Mouse (Mus musculus): ENCODE results near the gene Rasa2. TPM values are rescaled to one million over a fixed set of nuclear protein-coding genes. Genes with fewer than 3 reads are reported as not detected.
"Not testable (repeated sequence)": the region's sequence is repeated elsewhere in the genome, so short reads cannot be mapped to it uniquely, and the experiment has no call there.

Rasa2 gene
- total and polyA plus RNA-seq, 3 experiments = 9.5 to 11.3 TPM; not detected in 1

GRCm38 (mm10) chr9:96521574-96521973 lies 109.8 kb downstream of the Rasa2 start:
- not testable (repeated sequence) for H3K79me2 ChIP-seq (ENCODE audit: control insufficient read depth, insufficient read depth, low read length, poor library complexity); H3K36me3 ChIP-seq (ENCODE audit: control insufficient read depth in 1 of 2, insufficient read depth in 2 of 2, low read length in 2 of 2); H3K27ac ChIP-seq (ENCODE audit: control insufficient read depth, low read depth, low read length); H3K4me3 ChIP-seq (ENCODE audit: control insufficient read depth in 1 of 2, insufficient read depth in 1 of 2, low read depth in 2 of 2, low read length in 2 of 2); H3K27me3 ChIP-seq (ENCODE audit: control insufficient read depth in 1 of 2, insufficient read depth in 2 of 2, low read length in 2 of 2); H3K9ac ChIP-seq (ENCODE audit: control insufficient read depth, low read depth, low read length, poor library complexity, severe bottlenecking); H3K9me3 ChIP-seq (replicated peaks; ENCODE audit: insufficient read depth, low read length)
- peaks cover 0 to 13% of the 10 kb centered on the region in 2 experiments; a peak in 3 of 4 replicates for H3K4me1 ChIP-seq (ENCODE audit: control insufficient read depth in 1 of 2, insufficient read depth in 2 of 2, low read length in 2 of 2)
- TF ChIP-seq ZC3H11A (IDR thresholded peaks at IDR 0.05; ENCODE audit: low read depth, low read length) (peak; percentile 27), SMC3 (IDR thresholded peaks at IDR 0.05; ENCODE audit: low read depth, low read length) (peak; percentile 66), RAD21 (IDR thresholded peaks at IDR 0.05; ENCODE audit: low read depth, low read length) (peak; percentile 30), CTCF (IDR thresholded peaks at IDR 0.05 in 2 of 3, conservative IDR thresholded peaks at IDR 0.05 in 1 of 3; ENCODE audit: control insufficient read depth in 1 of 3, insufficient read depth in 1 of 3, low read depth in 2 of 3, low read length in 3 of 3, poor library complexity in 1 of 3, severe bottlenecking in 1 of 3) (peak; percentile 23 to 70 (median 35); a peak in 5 of 6 replicates)
- peak; percentile 42 for DNase-seq (ENCODE audit: low read depth, low spot score)

GRCm38 (mm10) chr9:96517429-96517828 lies 114.0 kb downstream of the Rasa2 start:
- H3K9ac ChIP-seq (ENCODE audit: control insufficient read depth, low read depth, low read length, poor library complexity, severe bottlenecking) = no peak overlapping the region
- no peaks in the 10 kb centered on the region for H3K79me2 ChIP-seq (ENCODE audit: control insufficient read depth, insufficient read depth, low read length, poor library complexity)
- H3K36me3 ChIP-seq (ENCODE audit: control insufficient read depth in 1 of 2, insufficient read depth in 2 of 2, low read length in 2 of 2) = peaks cover 0 to 8% of the 10 kb centered on the region in 2 experiments; a peak in 2 of 4 replicates
- H3K4me1 ChIP-seq (ENCODE audit: control insufficient read depth in 1 of 2, insufficient read depth in 2 of 2, low read length in 2 of 2) = peaks cover 7 to 15% of the 10 kb centered on the region in 2 experiments
- DNase-seq (ENCODE audit: low read depth, low spot score) = peak; percentile 58
- no peaks in the 10 kb centered on the region for H3K9me3 ChIP-seq (replicated peaks; ENCODE audit: insufficient read depth, low read length)
- H3K4me3 ChIP-seq (ENCODE audit: control insufficient read depth in 1 of 2, insufficient read depth in 1 of 2, low read depth in 2 of 2, low read length in 2 of 2) = peak overlapping the region; percentile 11 to 19; a peak in 2 of 4 replicates
- no peaks in the 10 kb centered on the region for H3K27me3 ChIP-seq (ENCODE audit: control insufficient read depth in 1 of 2, insufficient read depth in 2 of 2, low read length in 2 of 2)
- TF ChIP-seq CHD1 (IDR thresholded peaks at IDR 0.05; ENCODE audit: low read depth, low read length) (no peak), ELF1 (IDR thresholded peaks at IDR 0.05; ENCODE audit: low read depth, low read length) (0 out of 2 replicates have a peak, but pooled peaks have one; percentile 41), TAL1 (IDR thresholded peaks at IDR 0.05; ENCODE audit: low read length) (no peak), E2F4 (IDR thresholded peaks at IDR 0.05; ENCODE audit: borderline replicate concordance, low read depth, low read length) (no peak), POLR2AphosphoS2 (IDR thresholded peaks at IDR 0.05; ENCODE audit: low read length) (no peak), POLR2AphosphoS5 (IDR thresholded peaks at IDR 0.05; ENCODE audit: borderline replicate concordance, low read depth, low read length) (no peak), SMC3 (IDR thresholded peaks at IDR 0.05; ENCODE audit: low read depth, low read length) (0 out of 2 replicates have a peak, but pooled peaks have one; percentile 1)
- H3K27ac ChIP-seq (ENCODE audit: control insufficient read depth, low read depth, low read length) = no peak overlapping the region

- no peaks in the 10 kb centered on the region for H3K27me3 ChIP-seq (ENCODE audit: control insufficient read depth in 1 of 2, insufficient read depth in 2 of 2, low read length in 2 of 2)
- TF ChIP-seq GABPA (IDR thresholded peaks at IDR 0.05; ENCODE audit: low read depth, low read length) (no peak), POLR2A (IDR thresholded peaks at IDR 0.05; ENCODE audit: control insufficient read depth in 1 of 2, insufficient read depth in 1 of 2, low read depth in 1 of 2, low read length in 2 of 2, poor library complexity in 1 of 2) (no peak), ZMIZ1 (IDR thresholded peaks at IDR 0.05; ENCODE audit: low read depth, low read length) (no peak)
- no peaks in the 10 kb centered on the region for H3K9me3 ChIP-seq (replicated peaks; ENCODE audit: insufficient read depth, low read length)
- peaks cover 0 to 8% of the 10 kb centered on the region in 2 experiments; a peak in 2 of 4 replicates for H3K36me3 ChIP-seq (ENCODE audit: control insufficient read depth in 1 of 2, insufficient read depth in 2 of 2, low read length in 2 of 2)
- H3K79me2 ChIP-seq (ENCODE audit: control insufficient read depth, insufficient read depth, low read length, poor library complexity) = no peaks in the 10 kb centered on the region
- DNase-seq (ENCODE audit: low read depth, low spot score) = no peak
- H3K27ac ChIP-seq (ENCODE audit: control insufficient read depth, low read depth, low read length) = no peak overlapping the region
- H3K4me3 ChIP-seq (ENCODE audit: control insufficient read depth in 1 of 2, insufficient read depth in 1 of 2, low read depth in 2 of 2, low read length in 2 of 2) = no peak overlapping the region
- peaks cover 7 to 15% of the 10 kb centered on the region in 2 experiments for H3K4me1 ChIP-seq (ENCODE audit: control insufficient read depth in 1 of 2, insufficient read depth in 2 of 2, low read length in 2 of 2)
- no peak overlapping the region for H3K9ac ChIP-seq (ENCODE audit: control insufficient read depth, low read depth, low read length, poor library complexity, severe bottlenecking)
Observed at GRCm38 (mm10) chr9:96516806-96517205, 114.6 kb downstream of the Rasa2 start.

Measured in MEL (cell line).